Mouse (Mus musculus): ENCODE data around the gene Ncoa6.

GRCm38 (mm10) chr2:155394586-155394985, 79.1 kb downstream of the Ncoa6 start:
- TF ChIP-seq CTCF (IDR thresholded peaks at IDR 0.05; ENCODE audit: low read depth) (no peak), EP300 (optimal IDR thresholded peaks at IDR 0.05) (no peak)

All from stomach, postnatal 0 days (tissue).